Mouse (Mus musculus) c-Kit-positive CD71-negative TER-119-negative erythroid progenitor cells, embryonic 14.5 days (primary cell): ENCODE results near the gene Lyl1.
A peak's percentile ranks its signal among the peaks of the same experiment; 100 is the strongest.
"Not testable (repeated sequence)": the region's sequence is repeated elsewhere in the genome, so short reads cannot be mapped to it uniquely, and the experiment has no call there.

Source experiments
- DNase-seq: peaks from one replicate; pipeline ENCODE4 v3.0.0-alpha.2; 2013; ENCODE audit warnings: low read depth

Lyl1 gene

DNA sequence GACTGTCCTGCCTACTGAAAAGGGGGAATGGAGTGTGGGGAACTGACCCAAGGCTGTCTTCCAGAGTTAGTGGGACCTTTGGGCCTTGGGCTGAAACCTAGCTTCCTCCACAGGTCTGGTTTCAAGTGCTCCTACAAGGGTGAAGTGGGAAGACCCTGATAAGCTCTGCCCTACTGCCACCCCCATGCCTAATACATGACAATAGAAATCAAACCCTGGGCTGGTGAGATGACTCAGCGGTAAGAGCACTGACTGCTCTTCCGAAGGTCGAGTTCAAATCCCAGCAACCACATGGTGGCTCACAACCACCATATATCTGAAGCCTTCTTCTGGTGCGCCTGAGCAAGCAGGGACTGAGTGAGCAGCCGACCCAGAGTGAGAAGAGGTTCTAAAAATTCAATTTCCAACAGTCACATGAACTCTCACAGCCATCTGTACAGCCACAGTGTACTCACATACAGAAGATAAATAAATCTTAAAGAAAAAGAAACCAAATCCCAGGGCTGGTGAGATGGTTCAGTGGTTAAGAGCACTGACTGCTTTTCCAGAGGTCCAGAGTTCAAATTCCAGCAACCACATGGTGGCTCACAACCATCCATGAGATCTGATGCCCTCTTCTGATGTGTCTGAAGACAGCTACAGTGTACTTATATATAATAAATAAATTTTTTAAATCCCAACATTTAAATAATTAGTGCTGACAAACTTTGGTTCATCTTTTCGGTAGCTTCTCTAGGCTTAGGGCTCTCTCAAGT, 32.3 kb upstream of the Lyl1 start:
- no peak for DNase-seq

DNA sequence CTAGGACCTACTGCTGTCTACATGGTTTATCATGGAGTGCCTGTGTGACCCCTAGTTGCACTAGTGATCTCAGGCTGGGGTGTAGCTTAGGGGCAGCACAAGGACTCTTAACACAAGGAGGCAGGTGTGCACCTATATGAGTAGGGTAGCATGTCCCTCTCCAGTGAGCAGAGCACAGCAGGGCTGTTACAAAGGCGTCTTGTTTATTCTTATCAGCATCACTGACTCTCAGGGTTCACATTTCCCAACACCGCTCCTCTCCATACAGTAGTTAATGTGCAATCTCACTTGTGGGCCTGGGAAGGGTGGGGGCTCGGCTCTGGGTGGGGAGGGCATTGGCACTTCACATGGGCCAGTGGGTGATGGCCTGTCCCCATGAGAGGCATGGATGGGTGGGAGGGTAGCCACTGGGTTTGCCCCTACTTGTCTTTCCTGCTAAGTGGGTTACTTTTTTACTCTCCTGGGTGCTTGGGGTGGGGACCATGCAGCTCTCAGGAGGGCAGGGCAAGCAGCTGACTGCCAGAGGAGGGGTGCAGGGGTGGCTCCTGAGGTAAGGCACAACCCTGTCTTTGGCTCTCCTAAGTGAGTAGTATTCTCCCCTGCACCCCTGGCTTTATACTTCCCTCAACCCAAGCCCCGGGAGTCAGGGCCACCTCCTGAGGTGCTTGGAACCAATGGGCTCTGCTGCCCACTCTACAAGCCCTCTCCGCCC, 30.8 kb upstream of the Lyl1 start:
- DNase-seq: not testable (repeated sequence)

DNA sequence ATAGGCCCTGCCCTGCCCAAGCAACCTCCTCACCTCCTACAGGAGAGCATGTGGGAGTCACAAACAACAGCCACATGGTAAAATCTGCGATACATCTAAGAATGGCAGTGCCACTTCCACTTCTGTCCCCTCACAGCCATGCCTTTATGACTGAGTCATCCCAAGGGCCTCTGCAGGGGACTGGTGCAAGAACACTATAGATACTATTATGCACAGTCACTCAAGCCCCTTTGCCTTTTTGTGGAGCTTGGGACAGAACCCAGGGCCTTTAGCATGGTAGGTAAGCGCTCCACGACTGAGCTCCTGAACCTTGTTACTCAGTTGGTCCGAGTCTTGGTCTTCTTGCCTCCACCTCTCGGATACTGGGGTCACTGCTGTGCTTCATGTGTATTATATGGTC, 24.0 kb upstream of the Lyl1 start:
- DNase-seq: no peak

- no peak for DNase-seq
These were observed 19.8 kb upstream of the Lyl1 start for GRCm38 (mm10) chr8:84681476-84681875.

- no peak for DNase-seq
These were observed 19.0 kb upstream of the Lyl1 start for GRCm38 (mm10) chr8:84682257-84682656.

GRCm38 (mm10) chr8:84684537-84684936, 16.7 kb upstream of the Lyl1 start:
- DNase-seq: no peak

GRCm38 (mm10) chr8:84686191-84687002, 14.9 kb upstream of the Lyl1 start, which contains the start of gene Trmt1:
Gene Trmt1 (plus strand): TSS chr8:84686307.
- peak; percentile 55 for DNase-seq

DNA sequence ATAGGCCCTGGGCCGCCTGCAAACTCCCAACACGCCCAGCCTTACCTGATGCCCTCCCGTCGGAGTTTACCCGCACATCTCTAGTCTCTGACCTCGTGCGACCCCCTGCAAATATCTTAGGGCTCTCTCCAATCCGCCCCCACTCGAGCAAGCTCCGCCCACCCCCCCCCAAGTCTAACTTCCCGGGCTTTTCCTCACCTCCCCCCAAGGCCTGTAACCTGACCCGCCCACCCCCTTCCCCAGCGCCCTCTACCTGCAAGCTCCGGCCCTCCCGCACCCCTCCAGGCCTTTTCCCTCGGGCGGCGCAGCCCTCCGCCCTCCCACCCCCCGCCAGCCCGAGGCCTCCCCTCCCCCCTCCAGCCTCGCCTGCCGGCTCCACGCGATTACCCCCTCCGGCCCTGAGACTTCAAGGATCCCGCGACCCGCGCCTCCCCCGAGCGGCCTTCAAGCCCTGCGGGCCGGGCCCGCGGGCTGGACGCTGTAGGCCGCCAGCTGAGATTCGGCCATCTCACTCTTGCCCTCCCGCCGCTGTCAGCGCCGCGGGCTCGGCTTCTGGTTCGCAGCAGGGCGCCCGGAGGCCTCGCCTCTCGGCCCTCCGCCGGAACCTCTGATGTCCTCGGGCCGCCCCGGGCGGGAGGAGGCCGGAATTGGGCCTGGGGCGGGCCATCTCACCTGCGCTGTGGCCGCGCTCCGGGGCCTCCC, 14.1 kb upstream of the Lyl1 start:
- DNase-seq: no peak

DNA sequence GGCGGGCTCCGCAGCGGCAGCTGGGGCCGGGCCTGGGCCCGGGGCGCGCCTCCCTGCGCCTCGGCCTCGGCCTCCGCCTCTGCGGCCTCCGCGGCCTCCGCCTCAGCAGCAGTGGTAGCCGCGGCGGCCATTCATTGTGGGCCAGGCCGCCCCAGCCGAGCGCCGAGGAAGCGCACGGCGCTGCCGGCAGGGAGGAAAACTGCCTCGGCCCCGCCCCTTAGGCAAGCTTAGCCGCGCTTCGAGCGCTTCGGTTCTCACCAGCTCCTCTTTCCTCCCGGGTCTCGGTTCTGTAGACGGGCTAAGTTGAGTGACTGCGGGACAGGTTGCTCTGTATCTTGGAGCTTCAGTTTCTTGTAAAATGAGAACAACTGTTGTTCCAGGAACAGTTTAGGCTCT, 13.6 kb upstream of the Lyl1 start, which contains the start of gene Nacc1:
TSS of gene Nacc1 (minus strand) at position 158 of the 396 bp plus-strand sequence.
- no peak for DNase-seq

DNA sequence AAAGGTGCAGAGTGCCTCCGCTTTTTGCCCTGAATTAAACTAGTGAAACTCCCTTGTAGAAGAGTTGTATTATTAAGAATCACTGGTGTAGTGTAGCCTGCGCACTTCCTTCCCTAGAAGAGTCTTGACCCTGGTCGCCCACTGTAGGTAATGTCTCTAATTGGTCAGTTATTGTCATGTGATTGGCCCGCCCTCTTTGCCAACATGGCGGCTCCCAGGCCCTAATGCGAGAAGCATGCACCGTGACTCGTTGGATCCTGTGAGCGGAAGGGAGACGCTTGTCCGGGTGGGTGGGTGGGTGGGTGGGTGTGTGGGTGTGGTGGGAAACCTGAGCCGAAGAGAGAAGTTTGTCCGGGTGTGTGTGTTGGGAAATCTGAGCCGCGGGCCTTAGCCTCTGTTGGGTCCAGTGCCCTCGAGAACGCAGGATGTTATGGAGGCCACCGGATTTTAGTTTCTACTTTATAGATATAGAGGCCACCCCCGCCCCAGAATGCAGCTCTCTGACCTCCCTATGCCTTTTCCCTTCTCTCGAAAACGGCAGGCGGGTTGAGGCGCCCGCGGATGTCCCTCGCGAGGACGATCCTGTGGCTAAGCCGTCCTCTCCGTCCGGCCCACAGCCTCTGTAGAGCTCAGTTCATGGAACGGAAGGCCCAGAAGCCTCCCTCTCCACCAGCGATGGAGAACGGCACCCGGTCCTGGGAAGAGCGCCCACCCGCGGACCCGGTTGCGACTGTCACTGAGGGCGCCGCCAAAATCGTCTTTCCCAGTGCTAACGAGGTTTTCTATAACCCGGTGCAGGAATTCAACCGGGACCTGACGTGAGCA, 12.0 kb upstream of the Lyl1 start:
- peak; percentile 91 for DNase-seq

DNA sequence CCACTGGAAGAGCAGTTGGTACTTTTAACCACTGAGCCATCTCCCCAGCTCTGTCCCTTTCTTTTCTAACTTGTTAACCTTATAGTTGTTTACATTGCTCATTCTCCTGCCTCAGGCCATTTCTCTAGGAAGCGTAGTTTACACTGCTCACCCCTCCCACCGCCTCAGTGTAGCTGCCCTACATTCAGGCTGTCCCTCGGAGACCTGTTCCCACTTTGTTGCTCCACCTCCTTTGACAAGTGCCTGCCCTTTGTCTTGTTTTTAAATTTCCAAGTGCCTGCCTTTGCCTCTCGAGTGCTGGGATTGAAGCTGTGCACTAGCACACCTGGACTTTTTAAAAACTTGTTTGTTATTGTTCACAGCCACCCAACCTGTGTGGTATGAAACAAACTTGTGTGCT, 7.9 kb upstream of the Lyl1 start:
- no peak for DNase-seq

- DNase-seq: no peak
These were observed 6.1 kb upstream of the Lyl1 start for GRCm38 (mm10) chr8:84695140-84695539.

DNA sequence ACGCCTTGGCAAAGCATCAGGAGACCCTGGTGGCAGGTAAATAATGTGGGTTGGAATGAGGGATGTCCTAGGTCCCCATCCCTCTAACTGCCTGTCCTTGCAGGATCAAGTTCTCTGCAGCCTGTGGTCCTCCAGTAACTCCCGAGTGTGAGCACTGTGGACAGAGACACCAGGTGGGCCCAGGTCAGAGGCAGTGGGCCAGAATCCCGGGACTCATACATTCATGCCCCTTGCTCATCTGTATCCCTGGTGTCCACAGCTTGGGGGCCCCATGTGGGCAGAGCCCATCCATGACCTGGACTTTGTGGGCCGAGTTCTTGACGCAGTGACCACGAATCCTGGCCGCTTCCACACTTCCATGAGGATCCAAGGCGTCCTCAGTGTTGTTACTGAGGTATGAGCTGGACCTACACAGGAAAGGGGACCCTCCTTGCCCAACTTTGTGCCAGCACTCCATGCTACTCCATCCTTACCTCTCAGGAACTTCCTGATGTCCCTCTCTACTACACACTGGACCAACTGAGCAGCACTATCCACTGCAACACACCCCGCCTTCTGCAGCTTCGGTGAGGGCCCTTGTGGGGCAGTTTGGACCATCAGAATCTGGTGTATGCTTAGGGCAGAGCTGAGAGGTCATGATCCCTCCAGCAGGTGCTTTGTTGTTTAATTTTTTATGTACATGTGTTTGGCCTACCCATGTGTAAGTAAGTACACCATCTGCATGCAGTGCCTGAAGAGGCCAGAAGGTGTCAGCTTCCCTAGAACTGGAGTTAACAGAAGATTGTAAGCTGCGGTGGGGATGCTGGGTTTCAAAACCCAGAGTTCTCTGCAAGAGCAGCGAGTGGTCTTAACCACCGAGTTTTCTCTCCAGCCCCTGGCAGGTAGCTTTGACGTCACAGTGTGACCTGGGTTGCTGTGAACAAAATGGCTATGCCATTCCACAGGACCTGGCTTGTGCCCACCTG, 3.8 kb upstream of the Lyl1 start:
- DNase-seq: no peak

GRCm38 (mm10) chr8:84698288-84698687, 3.0 kb upstream of the Lyl1 start:
- DNase-seq: no peak

- DNase-seq: no peak
These were observed 2.3 kb upstream of the Lyl1 start for GRCm38 (mm10) chr8:84698929-84699401.

GRCm38 (mm10) chr8:84699861-84700322, 1.4 kb upstream of the Lyl1 start:
- no peak for DNase-seq

- DNase-seq: no peak
These were observed 731 bp upstream of the Lyl1 start for GRCm38 (mm10) chr8:84700526-84700925.

GRCm38 (mm10) chr8:84702561-84702960, 1.3 kb downstream of the Lyl1 start:
- DNase-seq: no peak

DNA sequence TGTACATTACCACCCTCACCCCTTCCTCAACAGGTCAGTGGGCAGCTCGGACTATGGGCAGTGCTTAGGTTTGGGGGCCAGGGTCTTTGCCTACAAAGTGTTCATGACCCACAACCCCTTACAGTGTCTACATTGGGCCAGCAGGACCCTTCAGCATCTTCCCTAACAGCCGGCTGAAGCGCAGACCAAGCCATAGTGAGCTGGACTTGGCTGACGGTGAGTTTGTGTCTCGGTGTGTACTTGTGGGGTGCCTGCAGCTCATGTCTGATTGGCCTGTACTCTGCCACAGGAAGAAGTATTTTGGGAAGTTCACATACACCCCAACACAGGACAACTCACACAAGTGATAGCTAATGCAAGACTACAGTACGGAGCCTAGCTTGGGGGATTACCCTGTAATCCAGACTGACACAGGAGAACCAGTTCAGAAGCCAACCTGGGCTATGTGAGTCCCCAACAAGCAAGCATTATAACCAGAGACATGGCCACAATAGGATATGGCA, 1.8 kb downstream of the Lyl1 start:
- no peak for DNase-seq
